Mouse (Mus musculus): ENCODE measurements around the gene Chchd3. TPM values are rescaled to one million over a fixed set of nuclear protein-coding genes. Genes with fewer than 3 reads are reported as not detected.

Chchd3 gene
- total and polyA plus RNA-seq, 2 experiments from 2014 or later = 66.6 to 131 TPM

GRCm38 (mm10) chr6:32922391-32922790 is 137.7 kb downstream of the Chchd3 start:
- Histone ChIP-seq H3K4me1 (ENCODE audit: insufficient read depth, low read length) (no peaks in the 10 kb centered on the region), H3K9ac (replicated peaks; ENCODE audit: low read length) (no peak overlapping the region), H3K9me3 (ENCODE audit: low read length) (no peaks in the 10 kb centered on the region), H3K4me2 (ENCODE audit: low read depth, low read length) (no peak overlapping the region), H3K27ac (no peak overlapping the region), H3K36me3 (ENCODE audit: insufficient read depth, low read length) (no peaks in the 10 kb centered on the region), H3K4me3 (ENCODE audit: low read length) (no peak overlapping the region), H3K27me3 (ENCODE audit: insufficient read depth, low read length) (no peaks in the 10 kb centered on the region)
- ATAC-seq (no peak), DNase-seq (ENCODE audit: low spot score) (no peak)
- WGBS = 50% methylated on average over 1 of the region's 1 CpGs
- no peak for TF ChIP-seq CTCF (IDR thresholded peaks at IDR 0.05; ENCODE audit: low read depth)

- no peak overlapping the region for H3K9ac ChIP-seq (replicated peaks; ENCODE audit: low read length)
- WGBS = 73% methylated on average over 2 of the region's 2 CpGs
- no peaks in the 10 kb centered on the region for H3K36me3 ChIP-seq (ENCODE audit: insufficient read depth, low read length)
- no peak overlapping the region for H3K4me2 ChIP-seq (ENCODE audit: low read depth, low read length)
- no peak for ATAC-seq
- no peak for TF ChIP-seq CTCF (IDR thresholded peaks at IDR 0.05; ENCODE audit: low read depth)
- H3K4me1 ChIP-seq (ENCODE audit: insufficient read depth, low read length) = no peaks in the 10 kb centered on the region
- H3K9me3 ChIP-seq (ENCODE audit: low read length) = no peaks in the 10 kb centered on the region
- DNase-seq (ENCODE audit: low spot score) = no peak
- H3K27me3 ChIP-seq (ENCODE audit: insufficient read depth, low read length) = no peaks in the 10 kb centered on the region
- H3K27ac ChIP-seq = no peak overlapping the region
- no peak overlapping the region for H3K4me3 ChIP-seq (ENCODE audit: low read length)
These were observed 140.0 kb downstream of the Chchd3 start for GRCm38 (mm10) chr6:32920091-32920490.

- Histone ChIP-seq H3K4me2 (ENCODE audit: low read depth, low read length) (no peak overlapping the region), H3K36me3 (ENCODE audit: insufficient read depth, low read length) (no peaks in the 10 kb centered on the region), H3K4me1 (ENCODE audit: insufficient read depth, low read length) (no peaks in the 10 kb centered on the region), H3K27ac (no peak overlapping the region), H3K9ac (replicated peaks; ENCODE audit: low read length) (no peak overlapping the region), H3K4me3 (ENCODE audit: low read length) (no peak overlapping the region), H3K9me3 (ENCODE audit: low read length) (no peaks in the 10 kb centered on the region), H3K27me3 (ENCODE audit: insufficient read depth, low read length) (no peaks in the 10 kb centered on the region)
- ATAC-seq (no peak), DNase-seq (ENCODE audit: low spot score) (no peak)
- no peak for TF ChIP-seq CTCF (IDR thresholded peaks at IDR 0.05; ENCODE audit: low read depth)
- 97% methylated on average over 2 of the region's 2 CpGs for WGBS
These were observed 149.4 kb downstream of the Chchd3 start for GRCm38 (mm10) chr6:32910692-32911091.

- no peak overlapping the region for H3K27ac ChIP-seq
- H3K4me2 ChIP-seq (ENCODE audit: low read depth, low read length) = no peak overlapping the region
- no peaks in the 10 kb centered on the region for H3K27me3 ChIP-seq (ENCODE audit: insufficient read depth, low read length)
- H3K36me3 ChIP-seq (ENCODE audit: insufficient read depth, low read length) = no peaks in the 10 kb centered on the region
- H3K4me3 ChIP-seq (ENCODE audit: low read length) = no peak overlapping the region
- DNase-seq (ENCODE audit: low spot score) = no peak
- no peaks in the 10 kb centered on the region for H3K9me3 ChIP-seq (ENCODE audit: low read length)
- TF ChIP-seq CTCF (IDR thresholded peaks at IDR 0.05; ENCODE audit: low read depth) = no peak
- no peak for ATAC-seq
- H3K4me1 ChIP-seq (ENCODE audit: insufficient read depth, low read length) = no peaks in the 10 kb centered on the region
- H3K9ac ChIP-seq (replicated peaks; ENCODE audit: low read length) = no peak overlapping the region
- 93% methylated on average over 4 of the region's 4 CpGs for WGBS
These were observed 161.0 kb downstream of the Chchd3 start for GRCm38 (mm10) chr6:32899061-32899460.

GRCm38 (mm10) chr6:32894100-32894499 is 166.0 kb downstream of the Chchd3 start:
- ATAC-seq (no peak), DNase-seq (ENCODE audit: low spot score) (no peak)
- Histone ChIP-seq H3K9me3 (ENCODE audit: low read length) (no peaks in the 10 kb centered on the region), H3K4me2 (ENCODE audit: low read depth, low read length) (no peak overlapping the region), H3K27me3 (ENCODE audit: insufficient read depth, low read length) (no peaks in the 10 kb centered on the region), H3K4me3 (ENCODE audit: low read length) (no peak overlapping the region), H3K9ac (replicated peaks; ENCODE audit: low read length) (no peak overlapping the region), H3K4me1 (ENCODE audit: insufficient read depth, low read length) (no peaks in the 10 kb centered on the region), H3K36me3 (ENCODE audit: insufficient read depth, low read length) (no peaks in the 10 kb centered on the region), H3K27ac (no peak overlapping the region)
- TF ChIP-seq CTCF (IDR thresholded peaks at IDR 0.05; ENCODE audit: low read depth) = no peak
- WGBS = 75% methylated on average over 2 of the region's 2 CpGs

GRCm38 (mm10) chr6:32890726-32891125 is 169.3 kb downstream of the Chchd3 start:
- Histone ChIP-seq H3K4me1 (ENCODE audit: insufficient read depth, low read length) (no peaks in the 10 kb centered on the region), H3K9ac (replicated peaks; ENCODE audit: low read length) (no peak overlapping the region), H3K27me3 (ENCODE audit: insufficient read depth, low read length) (no peaks in the 10 kb centered on the region), H3K4me3 (ENCODE audit: low read length) (no peak overlapping the region), H3K27ac (no peak overlapping the region), H3K36me3 (ENCODE audit: insufficient read depth, low read length) (no peaks in the 10 kb centered on the region), H3K4me2 (ENCODE audit: low read depth, low read length) (no peak overlapping the region), H3K9me3 (ENCODE audit: low read length) (no peaks in the 10 kb centered on the region)
- no peak for TF ChIP-seq CTCF (IDR thresholded peaks at IDR 0.05; ENCODE audit: low read depth)
- WGBS = 94% methylated on average over 4 of the region's 4 CpGs
- no peak for DNase-seq (ENCODE audit: low spot score)
- no peak for ATAC-seq

- H3K27me3 ChIP-seq (ENCODE audit: insufficient read depth, low read length) = no peaks in the 10 kb centered on the region
- no peak overlapping the region for H3K27ac ChIP-seq
- no peaks in the 10 kb centered on the region for H3K9me3 ChIP-seq (ENCODE audit: low read length)
- 62% methylated on average over 4 of the region's 4 CpGs for WGBS
- DNase-seq (ENCODE audit: low spot score) (no peak), ATAC-seq (no peak)
- H3K4me1 ChIP-seq (ENCODE audit: insufficient read depth, low read length) = no peaks in the 10 kb centered on the region
- H3K4me2 ChIP-seq (ENCODE audit: low read depth, low read length) = no peak overlapping the region
- no peaks in the 10 kb centered on the region for H3K36me3 ChIP-seq (ENCODE audit: insufficient read depth, low read length)
- H3K9ac ChIP-seq (replicated peaks; ENCODE audit: low read length) = no peak overlapping the region
- TF ChIP-seq CTCF (IDR thresholded peaks at IDR 0.05; ENCODE audit: low read depth) = no peak
- H3K4me3 ChIP-seq (ENCODE audit: low read length) = no peak overlapping the region
These were observed 171.0 kb downstream of the Chchd3 start for GRCm38 (mm10) chr6:32888894-32889529.
